Mouse (Mus musculus) midbrain, embryonic 14.5 days (tissue): Measurements from ENCODE around the gene Slc12a5. TPM values are rescaled to one million over a fixed set of nuclear protein-coding genes. Genes with fewer than 3 reads are reported as not detected.

Source experiments
- ATAC-seq: fragments of 200-750 bp; cut with Nextera tagmentation; 2 replicates; pipeline ENCODE4 v1.8.0; 2017; ENCODE audit warnings: moderate number of reproducible peaks, moderate library complexity; ENCODE audit not compliant: low FRiP score, low TSS enrichment
- DNase-seq: peaks from one replicate; pipeline ENCODE4 v3.0.0-alpha.2; 2015
- H3K27ac ChIP-seq: fragments of 300-500 bp; sonication (generic); replicated peaks from 2 replicates; pipeline ENCODE4 v1.5.1; 2014; ENCODE audit warnings: mild to moderate bottlenecking, low read depth, low read length, moderate library complexity
- H3K27me3 ChIP-seq: fragments of 300-500 bp; sonication (generic); 2 replicates; pipeline ENCODE4 v1.6.1; 2014; ENCODE audit warnings: low read length, control low read depth, mixed read lengths; ENCODE audit not compliant: control insufficient read depth, insufficient read depth
- H3K36me3 ChIP-seq: fragments of 300-500 bp; sonication (generic); 2 replicates; pipeline ENCODE4 v1.6.1; 2014; ENCODE audit warnings: low read length, control low read depth; ENCODE audit not compliant: control insufficient read depth, insufficient read depth
- H3K4me1 ChIP-seq: fragments of 300-500 bp; sonication (generic); 2 replicates; pipeline ENCODE4 v1.6.1; 2014; ENCODE audit warnings: mild to moderate bottlenecking, antibody characterized with exemption, low read length, control low read depth; ENCODE audit not compliant: control insufficient read depth, insufficient read depth
- H3K4me2 ChIP-seq: fragments of 300-500 bp; sonication (generic); 2 replicates; pipeline ENCODE4 v1.6.1; 2014; ENCODE audit warnings: mild to moderate bottlenecking, low read length, moderate library complexity
- H3K4me3 ChIP-seq: fragments of 300-500 bp; sonication (generic); replicated peaks from 2 replicates; pipeline ENCODE4 v1.5.1; 2014; ENCODE audit warnings: low read depth, low read length
- H3K9ac ChIP-seq: fragments of 300-500 bp; sonication (generic); replicated peaks from 2 replicates; pipeline ENCODE4 v1.6.1; 2014; ENCODE audit warnings: mild to moderate bottlenecking, low read length, moderate library complexity
- H3K9me3 ChIP-seq: fragments of 300-500 bp; sonication (generic); 2 replicates; pipeline ENCODE4 v1.6.1; 2016; ENCODE audit warnings: low read length, control low read depth, mixed read lengths; ENCODE audit not compliant: control insufficient read depth
- WGBS: fragments of 180-500 bp; shearing (Covaris S2); extraction: QIAGEN DNeasy Blood & Tissue Kit; methylation state at CpG from one replicate; pipeline ENCODE4 v1.1.7; 2014; 5-methylcytosine and 5-hydroxymethylcytosine counted together
- polyA plus RNA-seq: library from polyadenylated mRNA; unstranded; fragments of >200 nt; fragmentation: Nextera tagmentation; extraction: Ambion mirVana; gene quantifications from 2 replicates; pipeline ENCODE4 v1.2.1, GENCODE M21; 2014

Gene Slc12a5
- polyA plus RNA-seq, 1 experiment from 2014 or later = 53.8 TPM

GRCm38 (mm10) chr2:164996848-164997720 lies 36.5 kb downstream of the Slc12a5 start:
- 11% methylated on average over 49 of the region's 49 CpGs for WGBS
- no peak for ATAC-seq

GRCm38 (mm10) chr2:164997721-164998428 lies 37.3 kb downstream of the Slc12a5 start:
- no peak for ATAC-seq
- DNase-seq = peak; percentile 55
- H3K4me3 ChIP-seq = peak overlapping the region; percentile 22
- H3K4me1 ChIP-seq = peaks cover 13% of the 10 kb centered on the region
- H3K9ac ChIP-seq = peak overlapping the region; percentile 24; the same call in 1 of the 2 replicates
- 0 out of 2 replicates have a peak, but pooled peaks cover 2% of the 10 kb centered on the region for H3K27me3 ChIP-seq
- no peak overlapping the region for H3K27ac ChIP-seq
- no peaks in the 10 kb centered on the region for H3K9me3 ChIP-seq
- H3K36me3 ChIP-seq = peaks cover 70% of the 10 kb centered on the region
- WGBS = 3% methylated on average over 47 of the region's 52 CpGs
- H3K4me2 ChIP-seq = peak overlapping the region; percentile 48

More at GRCm38 (mm10) chr2:164996848-164997720, 36.5 kb downstream of the Slc12a5 start:
- Histone ChIP-seq H3K9ac (peak overlapping the region; percentile 24; the same call in 1 of the 2 replicates), H3K27me3 (0 out of 2 replicates have a peak, but pooled peaks cover 2% of the 10 kb centered on the region), H3K4me1 (peaks cover 13% of the 10 kb centered on the region), H3K9me3 (no peaks in the 10 kb centered on the region), H3K36me3 (peaks cover 63% of the 10 kb centered on the region), H3K4me2 (peak overlapping the region; percentile 48), H3K4me3 (peak overlapping the region; percentile 22), H3K27ac (no peak overlapping the region)
- peak; percentile 28 for DNase-seq

DNA sequence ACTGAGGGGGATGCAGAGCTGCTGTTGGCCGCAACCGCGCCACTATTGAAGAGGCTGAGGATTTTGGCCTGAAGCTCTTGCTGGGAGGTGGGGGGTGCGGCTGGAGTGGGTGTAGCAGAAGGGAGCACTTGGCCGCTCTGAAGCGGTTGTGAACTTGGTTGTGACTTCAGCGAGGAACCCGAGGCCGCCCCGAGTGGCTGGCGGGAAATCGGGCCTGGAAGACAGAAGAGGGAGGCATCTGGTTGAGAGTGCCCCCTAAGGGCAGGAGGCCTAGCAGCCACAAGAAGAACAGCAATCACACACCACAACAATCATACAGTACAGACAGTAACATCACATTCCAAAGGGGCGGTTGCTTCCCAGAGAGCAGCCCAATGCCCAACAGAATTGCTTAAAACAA lies 41.4 kb downstream of the Slc12a5 start:
- H3K4me1 ChIP-seq = peaks cover 13% of the 10 kb centered on the region
- H3K36me3 ChIP-seq = peaks cover 95% of the 10 kb centered on the region
- no peak overlapping the region for H3K27ac ChIP-seq
- H3K4me3 ChIP-seq = no peak overlapping the region
- 92% methylated on average over 13 of the region's 13 CpGs for WGBS
- H3K27me3 ChIP-seq = 0 out of 2 replicates have a peak, but pooled peaks cover 2% of the 10 kb centered on the region
- no peak overlapping the region for H3K4me2 ChIP-seq
- no peaks in the 10 kb centered on the region for H3K9me3 ChIP-seq
- no peak overlapping the region for H3K9ac ChIP-seq
- ATAC-seq = no peak
- no peak for DNase-seq

DNA sequence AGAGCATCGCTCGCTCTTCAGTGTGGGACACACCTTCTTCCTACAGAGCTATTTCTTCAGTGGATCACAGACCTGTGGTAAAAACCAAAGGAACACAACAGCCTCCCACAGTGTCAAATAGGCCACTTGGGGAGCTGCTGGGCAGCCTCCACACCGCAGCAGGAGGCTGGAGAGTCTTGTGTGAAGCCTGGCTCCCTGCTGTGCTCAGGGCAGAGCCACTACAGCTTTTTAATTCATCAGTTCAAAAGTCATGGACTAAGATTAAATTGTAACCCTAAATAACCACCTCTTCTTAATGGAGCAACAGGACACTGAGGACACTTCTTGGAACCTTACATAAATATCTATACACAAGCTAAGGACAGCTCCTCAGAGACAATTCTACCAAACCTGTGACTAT lies 42.5 kb downstream of the Slc12a5 start:
- H3K4me3 ChIP-seq = no peak overlapping the region
- 74% methylated on average over 3 of the region's 3 CpGs for WGBS
- 0 out of 2 replicates have a peak overlapping the region, but pooled peaks have one; percentile 20 for H3K27ac ChIP-seq
- no peaks in the 10 kb centered on the region for H3K9me3 ChIP-seq
- peaks cover 5% of the 10 kb centered on the region; the same call in 1 of the 2 replicates for H3K4me1 ChIP-seq
- H3K36me3 ChIP-seq = peaks cover 99% of the 10 kb centered on the region
- DNase-seq (no peak), ATAC-seq (no peak)
- no peak overlapping the region for H3K9ac ChIP-seq
- H3K4me2 ChIP-seq = no peak overlapping the region
- 0 out of 2 replicates have a peak, but pooled peaks cover 2% of the 10 kb centered on the region for H3K27me3 ChIP-seq

- ATAC-seq = no peak
- H3K27me3 ChIP-seq = no peaks in the 10 kb centered on the region
- H3K4me2 ChIP-seq = no peak overlapping the region
- no peak overlapping the region for H3K9ac ChIP-seq
- no peak for DNase-seq
- peaks cover 100% of the 10 kb centered on the region for H3K36me3 ChIP-seq
- no peaks in the 10 kb centered on the region for H3K9me3 ChIP-seq
- H3K27ac ChIP-seq = no peak overlapping the region
- 85% methylated on average over 10 of the region's 10 CpGs for WGBS
- H3K4me3 ChIP-seq = no peak overlapping the region
- H3K4me1 ChIP-seq = no peaks in the 10 kb centered on the region
Measured at GRCm38 (mm10) chr2:165004237-165004636, 43.6 kb downstream of the Slc12a5 start.

- no peak overlapping the region for H3K9ac ChIP-seq
- 96% methylated on average over 4 of the region's 4 CpGs for WGBS
Measured at GRCm38 (mm10) chr2:165006813-165007212, 46.2 kb downstream of the Slc12a5 start.

GRCm38 (mm10) chr2:165007986-165008385 lies 47.4 kb downstream of the Slc12a5 start:
- Histone ChIP-seq H3K27ac (no peak overlapping the region), H3K36me3 (peaks cover 99% of the 10 kb centered on the region), H3K4me2 (no peak overlapping the region), H3K9ac (no peak overlapping the region), H3K9me3 (no peaks in the 10 kb centered on the region), H3K4me3 (no peak overlapping the region), H3K4me1 (no peaks in the 10 kb centered on the region), H3K27me3 (no peaks in the 10 kb centered on the region)
- 100% methylated on average over 1 of the region's 1 CpGs for WGBS
- DNase-seq = no peak
- ATAC-seq = no peak

More at GRCm38 (mm10) chr2:165006813-165007212, 46.2 kb downstream of the Slc12a5 start:
- H3K36me3 ChIP-seq = peaks cover 100% of the 10 kb centered on the region
- H3K4me1 ChIP-seq = no peaks in the 10 kb centered on the region
- no peaks in the 10 kb centered on the region for H3K9me3 ChIP-seq
- DNase-seq (no peak), ATAC-seq (no peak)
- no peak overlapping the region for H3K27ac ChIP-seq
- H3K27me3 ChIP-seq = no peaks in the 10 kb centered on the region
- H3K4me2 ChIP-seq = no peak overlapping the region
- no peak overlapping the region for H3K4me3 ChIP-seq

DNA sequence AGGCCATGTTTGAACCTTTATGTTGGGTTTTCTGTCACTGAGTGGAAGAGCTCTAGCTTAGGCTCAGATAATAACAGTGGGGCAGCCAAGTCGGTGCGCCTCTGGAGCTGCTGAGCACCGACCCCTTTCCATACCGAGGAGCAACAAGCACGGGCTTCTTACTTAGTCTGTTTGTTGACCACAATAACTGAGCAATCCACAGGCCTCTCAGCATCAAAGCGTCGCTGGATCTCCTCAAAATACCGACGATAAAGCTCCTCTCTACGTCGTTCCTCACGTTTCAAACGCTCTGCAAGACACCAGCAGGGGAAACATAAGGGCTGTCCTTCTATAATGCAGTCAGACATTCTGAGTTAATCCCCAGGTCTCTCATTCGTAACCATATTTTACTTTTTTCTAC lies 48.6 kb downstream of the Slc12a5 start:
- ATAC-seq (no peak), DNase-seq (no peak)
- H3K9ac ChIP-seq = no peak overlapping the region
- no peak overlapping the region for H3K27ac ChIP-seq
- no peaks in the 10 kb centered on the region for H3K9me3 ChIP-seq
- 96% methylated on average over 14 of the region's 14 CpGs for WGBS
- no peaks in the 10 kb centered on the region for H3K27me3 ChIP-seq
- H3K4me3 ChIP-seq = no peak overlapping the region
- H3K36me3 ChIP-seq = peaks cover 89% of the 10 kb centered on the region
- no peaks in the 10 kb centered on the region for H3K4me1 ChIP-seq
- no peak overlapping the region for H3K4me2 ChIP-seq
